Mouse (Mus musculus) adrenal gland (tissue): ENCODE data around the gene Cartpt.
"Not testable (repeated sequence)": the region's sequence is repeated elsewhere in the genome, so short reads cannot be mapped to it uniquely, and the experiment has no call there.

Experiments used
- intact Hi-C: fragments of 180-260 bp; cut with DNase I; formaldehyde crosslinking; loops from one replicate; pipeline ENCODE4 v1.15.1; 2025
- long read RNA-seq, 2 experiments: library from polyadenylated mRNA; unstranded; transcript quantifications; one replicate each; pipeline ENCODE4 v2.0.0; 2020; ENCODE audit warnings: borderline replicate concordance in 1 of 2; ENCODE audit not compliant: insufficient replicate concordance in 1 of 2

Gene Cartpt
- long read RNA-seq, experiment 1, partial matches to known transcripts = 0 of 4 reads
- long read RNA-seq, experiment 1, other reads (novel, unspliced or antisense) = 0 of 4 reads
- long read RNA-seq, experiment 2, transcript Cartpt-202 (3 exons, 1,238 nt) = major isoform, 20 of 27 reads
- long read RNA-seq, experiment 2, transcript Cartpt-201 (3 exons, 827 nt) = minor isoform, 7 of 27 reads
- long read RNA-seq, experiment 2, partial matches to known transcripts = 0 of 27 reads
- long read RNA-seq, experiment 2, other reads (novel, unspliced or antisense) = 0 of 27 reads

- intact Hi-C loops = no loop called here
These were observed at the start of gene Cartpt for GRCm38 (mm10) chr13:99900965-99901364. Gene Cartpt (minus strand): TSS chr13:99901091.

GRCm38 (mm10) chr13:99947417-99947816, 46.5 kb upstream of the Cartpt start:
- intact Hi-C loops = no loop called here

- intact Hi-C loops = no loop called here
These were observed 42.6 kb upstream of the Cartpt start for GRCm38 (mm10) chr13:99943525-99943924.

GRCm38 (mm10) chr13:99940601-99941000, 39.7 kb upstream of the Cartpt start:
- intact Hi-C loops = no loop called here

GRCm38 (mm10) chr13:99939320-99939671, 38.4 kb upstream of the Cartpt start:
- intact Hi-C loops = no loop called here

- intact Hi-C loops = no loop called here
These were observed 37.9 kb upstream of the Cartpt start for GRCm38 (mm10) chr13:99938606-99939319.

GRCm38 (mm10) chr13:99937741-99938140, 36.9 kb upstream of the Cartpt start:
- intact Hi-C loops = no loop called here

GRCm38 (mm10) chr13:99932406-99932805, 31.5 kb upstream of the Cartpt start:
- intact Hi-C loops = no loop called here

- intact Hi-C loops = no loop called here
These were observed 30.6 kb upstream of the Cartpt start for GRCm38 (mm10) chr13:99931502-99931901.

- intact Hi-C loops = no loop called here
These were observed 25.4 kb upstream of the Cartpt start for GRCm38 (mm10) chr13:99926249-99926648.

GRCm38 (mm10) chr13:99915632-99916031, 14.7 kb upstream of the Cartpt start:
- intact Hi-C loops = no loop called here

- intact Hi-C loops = no loop called here
These were observed 366 bp downstream of the Cartpt start for GRCm38 (mm10) chr13:99900557-99900892.

- intact Hi-C loops = no loop called here
These were observed 978 bp downstream of the Cartpt start for GRCm38 (mm10) chr13:99899670-99900556.

- intact Hi-C loops = no loop called here
These were observed 2.1 kb downstream of the Cartpt start for GRCm38 (mm10) chr13:99898816-99899215.

- intact Hi-C loops = no loop called here
These were observed 15.3 kb downstream of the Cartpt start for GRCm38 (mm10) chr13:99885636-99886035.

- intact Hi-C loops = not testable (repeated sequence)
These were observed 19.1 kb downstream of the Cartpt start for GRCm38 (mm10) chr13:99881774-99882173.

- intact Hi-C loops = no loop called here
These were observed 21.2 kb downstream of the Cartpt start for GRCm38 (mm10) chr13:99879696-99880095.

- intact Hi-C loops = no loop called here
These were observed 28.8 kb downstream of the Cartpt start for GRCm38 (mm10) chr13:99872059-99872458.

GRCm38 (mm10) chr13:99868438-99868837, 32.5 kb downstream of the Cartpt start:
- intact Hi-C loops = no loop called here

GRCm38 (mm10) chr13:99864331-99864730, 36.6 kb downstream of the Cartpt start:
- intact Hi-C loops = no loop called here

GRCm38 (mm10) chr13:99860670-99861069, 40.2 kb downstream of the Cartpt start:
- intact Hi-C loops = no loop called here

- intact Hi-C loops = loop anchor here (10.0 kb wide), 1 partner anchor 96 kb away; no protein-coding TSS in a partner anchor
These were observed 41.8 kb downstream of the Cartpt start for GRCm38 (mm10) chr13:99859082-99859481.
